Mouse (Mus musculus) limb, embryonic 11.5 days (tissue): Measurements from ENCODE around the gene Ptpa. TPM values are rescaled to one million over a fixed set of nuclear protein-coding genes. Genes with fewer than 3 reads are reported as not detected.

Source experiments
- ATAC-seq: fragments of 200-750 bp; cut with Nextera tagmentation; 2 replicates; pipeline ENCODE4 v1.8.0; 2017; ENCODE audit warnings: low read depth; ENCODE audit not compliant: insufficient number of reproducible peaks, low FRiP score, low TSS enrichment
- DNase-seq: peaks from one replicate; pipeline ENCODE4 v3.0.0-alpha.2; 2015; ENCODE audit warnings: low spot score
- H3K27ac ChIP-seq: fragments of 300-500 bp; sonication (generic); replicated peaks from 2 replicates; pipeline ENCODE4 v1.5.1; 2014; ENCODE audit warnings: low read depth, mild to moderate bottlenecking, low read length
- H3K27me3 ChIP-seq: fragments of 300-500 bp; sonication (generic); 2 replicates; pipeline ENCODE4 v1.6.1; 2014; ENCODE audit warnings: mild to moderate bottlenecking, low read length, mixed read lengths; ENCODE audit not compliant: control insufficient read depth, insufficient read depth
- H3K36me3 ChIP-seq: fragments of 300-500 bp; sonication (generic); 2 replicates; pipeline ENCODE4 v1.6.1; 2014; ENCODE audit warnings: mild to moderate bottlenecking, low read length, moderate library complexity, mixed read lengths; ENCODE audit not compliant: control insufficient read depth, insufficient read depth
- H3K4me1 ChIP-seq: fragments of 300-500 bp; sonication (generic); 2 replicates; pipeline ENCODE4 v1.6.1; 2014; ENCODE audit warnings: low read length, mixed read lengths; ENCODE audit not compliant: control insufficient read depth, insufficient read depth
- H3K4me2 ChIP-seq: fragments of 300-500 bp; sonication (generic); 2 replicates; pipeline ENCODE4 v1.6.1; 2014; ENCODE audit warnings: low read depth, mild to moderate bottlenecking, moderate library complexity; ENCODE audit not compliant: severe bottlenecking
- H3K4me3 ChIP-seq: fragments of 300-500 bp; sonication (generic); 2 replicates; pipeline ENCODE4 v1.5.1; 2014; ENCODE audit warnings: low read depth, low read length
- H3K9ac ChIP-seq: fragments of 300-500 bp; sonication (generic); 2 replicates; pipeline ENCODE4 v1.6.1; 2014; ENCODE audit warnings: mild to moderate bottlenecking, low read length
- H3K9me3 ChIP-seq: fragments of 300-500 bp; sonication (generic); 2 replicates; pipeline ENCODE4 v1.6.1; 2016; ENCODE audit warnings: low read length; ENCODE audit not compliant: control insufficient read depth
- WGBS: fragments of 180-500 bp; shearing (Covaris S2); extraction: QIAGEN DNeasy Blood & Tissue Kit; methylation state at CpG from one replicate; pipeline ENCODE4 v1.1.7; 2014; 5-methylcytosine and 5-hydroxymethylcytosine counted together
- polyA plus RNA-seq: library from polyadenylated mRNA; unstranded; fragments of >200 nt; fragmentation: Nextera tagmentation; extraction: Ambion mirVana; gene quantifications from 2 replicates; pipeline ENCODE4 v1.2.1, GENCODE M21; 2014

Gene Ptpa
- polyA plus RNA-seq: 74.4 and 83.3 TPM in 2 replicates

- H3K4me1 ChIP-seq: peaks cover 25% of the 10 kb centered on the region
- H3K27ac ChIP-seq: peak within 1 kb of the TSS; percentile 98
- H3K36me3 ChIP-seq: no peaks in the 10 kb centered on the region; the same call in 1 of the 2 replicates
- no peaks in the 10 kb centered on the region for H3K27me3 ChIP-seq
- H3K9me3 ChIP-seq: no peaks in the 10 kb centered on the region
- peak; percentile 95 for DNase-seq
- under 1% methylated on average over 65 of the region's 67 CpGs for WGBS
- H3K4me3 ChIP-seq: peak within 1 kb of the TSS; percentile 83
- H3K9ac ChIP-seq: peak within 1 kb of the TSS; percentile 95
- peak; percentile 85 for ATAC-seq
- peak within 1 kb of the TSS; percentile 81 for H3K4me2 ChIP-seq
Measured at GRCm38 (mm10) chr2:30415936-30416648, at the start of gene Ptpa. Gene Ptpa (plus strand): TSS chr2:30416039.

DNA sequence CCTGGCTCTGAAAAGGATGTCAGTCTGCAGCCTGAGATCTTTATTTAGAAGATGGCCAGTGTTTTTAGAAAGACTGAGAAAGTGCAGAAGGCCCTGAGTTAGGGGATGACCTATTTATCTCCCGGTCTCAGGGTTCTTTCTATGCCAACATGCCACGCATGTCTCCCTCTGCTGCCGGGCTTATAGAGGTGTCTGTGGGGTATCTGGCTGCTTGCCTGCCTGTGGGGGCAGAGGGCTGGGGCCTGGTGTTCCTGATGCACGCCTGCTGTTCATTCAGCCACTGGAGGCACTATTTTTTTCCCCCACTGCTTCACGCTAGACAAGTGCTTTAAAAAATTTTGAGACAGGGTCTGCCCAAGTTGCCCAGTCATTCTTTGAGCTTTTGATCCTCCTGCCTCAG is 49.6 kb upstream of the Ptpa start:
- WGBS: 84% methylated on average over 5 of the region's 5 CpGs
- no peak for ATAC-seq
- DNase-seq: no peak
- Histone ChIP-seq H3K4me1 (peaks cover 11% of the 10 kb centered on the region), H3K4me3 (no peak overlapping the region), H3K9ac (no peak overlapping the region), H3K27ac (no peak overlapping the region), H3K36me3 (peaks cover 15% of the 10 kb centered on the region), H3K9me3 (no peaks in the 10 kb centered on the region), H3K27me3 (no peaks in the 10 kb centered on the region), H3K4me2 (no peak overlapping the region)

- no peak overlapping the region for H3K4me3 ChIP-seq
- 96% methylated on average over 8 of the region's 8 CpGs for WGBS
- no peak overlapping the region for H3K9ac ChIP-seq
- H3K27ac ChIP-seq: no peak overlapping the region
- no peaks in the 10 kb centered on the region for H3K9me3 ChIP-seq
- no peak overlapping the region for H3K4me2 ChIP-seq
- no peaks in the 10 kb centered on the region for H3K4me1 ChIP-seq
- ATAC-seq (no peak), DNase-seq (no peak)
- peaks cover 27% of the 10 kb centered on the region for H3K36me3 ChIP-seq
- no peaks in the 10 kb centered on the region for H3K27me3 ChIP-seq
Measured at GRCm38 (mm10) chr2:30371544-30371943, 44.3 kb upstream of the Ptpa start.

DNA sequence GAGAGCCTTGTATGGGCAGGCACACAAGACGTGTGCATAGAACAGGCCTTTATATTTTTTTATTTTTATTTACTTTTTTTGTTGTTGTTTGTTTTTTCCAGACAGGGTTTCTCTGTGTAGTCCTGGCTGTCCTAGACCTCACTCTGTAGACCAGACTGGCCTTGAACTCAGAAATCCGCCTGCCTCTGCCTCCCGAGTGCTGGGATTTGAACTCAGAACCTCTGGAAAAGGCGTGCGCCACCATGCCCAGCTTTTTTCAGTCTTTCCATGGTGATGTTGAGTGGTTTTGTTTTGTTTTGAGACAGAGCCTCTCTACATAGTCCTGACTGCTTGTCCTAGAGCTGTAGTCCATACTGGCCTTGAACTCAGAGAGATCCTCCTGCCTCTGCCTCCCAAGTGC is 43.1 kb upstream of the Ptpa start:
- peaks cover 26% of the 10 kb centered on the region for H3K36me3 ChIP-seq
- no peak overlapping the region for H3K27ac ChIP-seq
- H3K9ac ChIP-seq: no peak overlapping the region
- H3K4me1 ChIP-seq: no peaks in the 10 kb centered on the region
- WGBS: 95% methylated on average over 5 of the region's 5 CpGs
- H3K4me3 ChIP-seq: no peak overlapping the region
- H3K9me3 ChIP-seq: no peaks in the 10 kb centered on the region
- DNase-seq (no peak), ATAC-seq (no peak)
- H3K27me3 ChIP-seq: no peaks in the 10 kb centered on the region
- H3K4me2 ChIP-seq: no peak overlapping the region

GRCm38 (mm10) chr2:30375893-30376292 is 39.9 kb upstream of the Ptpa start:
- ATAC-seq: no peak
- Histone ChIP-seq H3K9ac (no peak overlapping the region), H3K4me3 (no peak overlapping the region), H3K27me3 (no peaks in the 10 kb centered on the region), H3K4me1 (no peaks in the 10 kb centered on the region), H3K9me3 (no peaks in the 10 kb centered on the region), H3K27ac (no peak overlapping the region), H3K36me3 (peaks cover 21% of the 10 kb centered on the region), H3K4me2 (no peak overlapping the region)
- 92% methylated on average over 10 of the region's 10 CpGs for WGBS
- no peak for DNase-seq

- Histone ChIP-seq H3K27ac (no peak overlapping the region), H3K9ac (no peak overlapping the region), H3K27me3 (no peaks in the 10 kb centered on the region), H3K4me3 (no peak overlapping the region), H3K9me3 (no peaks in the 10 kb centered on the region), H3K4me1 (no peaks in the 10 kb centered on the region), H3K36me3 (peaks cover 27% of the 10 kb centered on the region), H3K4me2 (no peak overlapping the region)
- WGBS: 87% methylated on average over 5 of the region's 5 CpGs
- DNase-seq (no peak), ATAC-seq (no peak)
Measured at GRCm38 (mm10) chr2:30377721-30378120, 38.1 kb upstream of the Ptpa start.

DNA sequence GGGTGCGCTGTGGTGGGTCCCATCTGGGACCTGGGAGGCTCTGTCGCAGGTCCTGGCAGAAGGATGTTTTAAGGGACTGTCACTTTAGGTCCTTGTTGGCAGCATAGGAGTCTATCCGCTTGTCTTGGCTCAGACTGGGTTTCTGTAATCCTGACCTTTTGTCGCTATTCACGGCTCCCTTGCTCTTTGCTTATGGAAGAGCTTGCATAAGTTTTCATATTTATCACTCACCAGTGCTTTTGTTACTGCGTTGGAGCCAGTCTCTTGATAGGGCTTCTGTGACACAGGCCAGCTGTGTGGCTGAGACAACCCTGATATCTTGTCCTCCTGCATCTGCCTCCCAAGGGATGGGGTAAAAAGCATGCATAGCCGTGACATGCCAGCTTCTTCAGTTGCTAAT is 36.5 kb upstream of the Ptpa start:
- no peak overlapping the region for H3K4me2 ChIP-seq
- DNase-seq (no peak), ATAC-seq (no peak)
- no peak overlapping the region for H3K4me3 ChIP-seq
- H3K36me3 ChIP-seq: peaks cover 30% of the 10 kb centered on the region
- H3K4me1 ChIP-seq: no peaks in the 10 kb centered on the region
- 89% methylated on average over 7 of the region's 7 CpGs for WGBS
- H3K9ac ChIP-seq: no peak overlapping the region
- H3K9me3 ChIP-seq: no peaks in the 10 kb centered on the region
- no peaks in the 10 kb centered on the region for H3K27me3 ChIP-seq
- H3K27ac ChIP-seq: no peak overlapping the region

GRCm38 (mm10) chr2:30380564-30381376 is 35.1 kb upstream of the Ptpa start:
- Histone ChIP-seq H3K36me3 (peaks cover 28% of the 10 kb centered on the region), H3K27ac (no peak overlapping the region), H3K4me3 (no peak overlapping the region), H3K4me1 (no peaks in the 10 kb centered on the region), H3K9ac (no peak overlapping the region), H3K27me3 (no peaks in the 10 kb centered on the region), H3K4me2 (no peak overlapping the region), H3K9me3 (no peaks in the 10 kb centered on the region)
- DNase-seq (no peak), ATAC-seq (no peak)
- WGBS: 91% methylated on average over 10 of the region's 10 CpGs
